Mouse (Mus musculus) midbrain, embryonic 16.5 days (tissue): Measurements from ENCODE around the gene Creld2. TPM values are rescaled to one million over a fixed set of nuclear protein-coding genes. Genes with fewer than 3 reads are reported as not detected.

Experiments
- ATAC-seq: fragments of 200-750 bp; cut with Nextera tagmentation; 2 replicates; pipeline ENCODE4 v1.8.0; 2017; ENCODE audit warnings: moderate TSS enrichment
- H3K27ac ChIP-seq: fragments of 300-500 bp; sonication (generic); 2 replicates; pipeline ENCODE4 v1.5.1; 2014; ENCODE audit warnings: mild to moderate bottlenecking, low read length, mixed read lengths
- H3K27me3 ChIP-seq: fragments of 300-500 bp; sonication (generic); 2 replicates; pipeline ENCODE4 v1.6.1; 2014; ENCODE audit warnings: low read depth, low read length, mixed read lengths; ENCODE audit not compliant: control insufficient read depth, insufficient read depth
- H3K36me3 ChIP-seq: fragments of 300-500 bp; sonication (generic); 2 replicates; pipeline ENCODE4 v1.6.1; 2014; ENCODE audit warnings: mild to moderate bottlenecking, low read length, moderate library complexity, mixed read lengths; ENCODE audit not compliant: control insufficient read depth, insufficient read depth
- H3K4me1 ChIP-seq: fragments of 300-500 bp; sonication (generic); 2 replicates; pipeline ENCODE4 v1.6.1; 2014; ENCODE audit warnings: mild to moderate bottlenecking, low read length, mixed read lengths; ENCODE audit not compliant: control insufficient read depth, insufficient read depth
- H3K4me2 ChIP-seq: fragments of 300-500 bp; sonication (generic); 2 replicates; pipeline ENCODE4 v1.6.1; 2014; ENCODE audit warnings: mild to moderate bottlenecking, low read length, mixed read lengths
- H3K4me3 ChIP-seq: fragments of 300-500 bp; sonication (generic); 2 replicates; pipeline ENCODE4 v1.5.1; 2014; ENCODE audit warnings: low read depth, mild to moderate bottlenecking, low read length, moderate library complexity, mixed read lengths
- H3K9ac ChIP-seq: fragments of 300-500 bp; sonication (generic); 2 replicates; pipeline ENCODE4 v1.6.1; 2014; ENCODE audit warnings: low read depth, low read length, mixed read lengths
- H3K9me3 ChIP-seq: fragments of 300-500 bp; sonication (generic); replicated peaks from 2 replicates; pipeline ENCODE4 v1.6.1; 2014; ENCODE audit warnings: mild to moderate bottlenecking, low read length, mixed read lengths; ENCODE audit not compliant: control insufficient read depth, poor library complexity, severe bottlenecking
- WGBS: fragments of 180-500 bp; shearing (Covaris S2); extraction: QIAGEN DNeasy Blood & Tissue Kit; methylation state at CpG from one replicate; pipeline ENCODE4 v1.1.7; 2014; 5-methylcytosine and 5-hydroxymethylcytosine counted together
- polyA plus RNA-seq: library from polyadenylated mRNA; unstranded; fragments of >200 nt; fragmentation: Nextera tagmentation; extraction: Ambion mirVana; gene quantifications from 2 replicates; pipeline ENCODE4 v1.2.1, GENCODE M21; 2015

Creld2 gene
- polyA plus RNA-seq, 1 experiment from 2014 or later, result 60.6 TPM

DNA sequence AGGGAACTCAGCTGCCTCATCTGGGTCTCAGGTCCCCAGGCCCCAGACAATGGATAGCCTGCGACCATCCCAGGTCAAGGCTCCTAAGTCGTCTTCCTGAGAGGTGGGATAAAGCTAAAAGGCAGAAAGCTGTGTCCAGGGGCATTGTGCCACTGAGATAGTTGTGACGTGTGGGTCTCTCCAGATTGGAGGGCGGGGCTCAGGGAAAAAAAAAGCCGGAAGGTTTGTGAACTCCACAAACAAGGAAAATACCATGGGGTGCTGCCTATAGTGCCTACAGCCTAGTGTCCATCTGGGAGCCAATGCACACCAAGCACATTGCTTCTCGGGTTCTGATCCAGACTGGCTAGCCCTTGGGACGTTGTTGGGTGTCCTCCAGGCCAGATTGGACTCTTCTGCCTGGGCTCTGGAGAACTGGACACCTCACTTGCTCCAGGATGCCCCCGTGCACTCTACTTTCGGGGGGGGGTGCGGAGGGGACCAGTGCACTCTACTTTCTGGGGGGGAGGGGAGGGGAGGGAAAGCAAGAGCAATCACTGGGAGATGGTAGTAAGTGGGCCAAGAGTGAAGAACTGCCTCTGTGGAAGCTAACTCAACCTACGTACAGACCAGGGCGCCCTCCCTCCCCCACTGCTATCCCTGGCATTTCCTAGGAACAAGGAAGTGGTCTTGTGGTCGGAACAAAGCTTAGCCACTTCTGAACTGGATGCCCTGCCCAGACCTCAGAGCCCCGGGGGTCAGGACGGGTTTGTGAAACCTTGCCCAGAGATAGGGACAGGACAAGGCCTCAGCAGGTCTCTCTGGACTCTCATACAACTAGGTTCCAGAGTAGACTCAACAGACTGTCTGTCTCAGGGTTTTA, 35.8 kb downstream of the Creld2 start:
- no peaks in the 10 kb centered on the region for H3K4me1 ChIP-seq
- H3K27ac ChIP-seq, result no peak overlapping the region
- ATAC-seq, result no peak
- H3K9ac ChIP-seq, result no peak overlapping the region
- H3K4me2 ChIP-seq, result no peak overlapping the region
- no peaks in the 10 kb centered on the region for H3K36me3 ChIP-seq
- no peak overlapping the region for H3K4me3 ChIP-seq
- no peaks in the 10 kb centered on the region for H3K27me3 ChIP-seq
- H3K9me3 ChIP-seq, result no peaks in the 10 kb centered on the region
- 77% methylated on average over 15 of the region's 15 CpGs for WGBS

DNA sequence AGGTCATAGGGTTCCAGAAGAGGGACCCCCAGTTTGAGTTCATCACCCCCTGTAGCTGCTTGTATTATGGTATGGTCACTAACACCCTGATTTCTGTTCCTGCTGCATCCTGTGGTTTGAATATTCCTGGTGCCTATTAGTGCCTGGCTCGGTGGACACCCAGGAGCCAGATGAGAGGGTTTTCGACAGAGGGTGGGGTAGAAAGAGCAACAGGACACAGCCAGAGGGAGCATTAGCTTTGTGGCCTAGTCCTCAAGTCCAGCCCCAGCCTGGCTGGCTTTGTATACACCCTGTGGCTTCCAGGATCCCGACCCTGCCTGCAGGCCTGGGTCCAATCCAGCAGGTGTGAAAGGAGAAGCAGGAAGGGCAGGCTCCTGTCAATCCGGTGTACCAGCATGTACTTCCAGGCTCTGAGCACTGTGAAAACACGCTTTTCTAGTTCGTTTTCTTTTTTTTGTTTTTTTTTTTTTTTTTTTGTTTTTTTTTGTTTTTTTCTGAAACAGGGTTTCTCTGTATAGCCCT, 36.5 kb downstream of the Creld2 start:
- Histone ChIP-seq H3K9ac (no peak overlapping the region), H3K36me3 (no peaks in the 10 kb centered on the region), H3K4me3 (no peak overlapping the region), H3K27me3 (no peaks in the 10 kb centered on the region), H3K9me3 (no peaks in the 10 kb centered on the region), H3K4me2 (no peak overlapping the region), H3K4me1 (no peaks in the 10 kb centered on the region), H3K27ac (no peak overlapping the region)
- no peak for ATAC-seq
- 79% methylated on average over 6 of the region's 6 CpGs for WGBS

DNA sequence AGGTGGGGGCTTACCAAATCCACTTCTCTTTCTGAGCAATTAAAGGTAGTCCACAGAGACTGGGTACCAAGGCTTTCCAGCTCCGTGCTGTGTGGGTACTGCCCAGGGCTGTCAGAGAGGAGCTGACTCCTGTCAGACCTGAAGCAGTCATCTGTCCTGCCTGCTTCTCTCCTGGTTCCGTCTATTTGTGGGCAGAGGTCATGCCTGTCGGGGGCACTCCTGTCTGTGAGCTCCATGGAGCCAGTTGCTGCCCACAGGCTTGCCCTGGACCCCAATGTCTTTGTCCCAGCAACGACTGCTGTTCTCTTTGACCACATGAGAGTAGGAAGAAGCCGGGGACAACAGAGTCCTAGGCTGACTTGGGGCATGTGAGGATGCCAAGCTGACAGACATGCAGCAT, 37.2 kb downstream of the Creld2 start:
- WGBS, result 79% methylated on average over 5 of the region's 5 CpGs
- Histone ChIP-seq H3K9me3 (no peaks in the 10 kb centered on the region), H3K27me3 (no peaks in the 10 kb centered on the region), H3K4me3 (no peak overlapping the region), H3K9ac (no peak overlapping the region), H3K27ac (no peak overlapping the region), H3K4me2 (no peak overlapping the region), H3K36me3 (no peaks in the 10 kb centered on the region), H3K4me1 (peaks cover 2% of the 10 kb centered on the region; the same call in 1 of the 2 replicates)
- ATAC-seq, result no peak

DNA sequence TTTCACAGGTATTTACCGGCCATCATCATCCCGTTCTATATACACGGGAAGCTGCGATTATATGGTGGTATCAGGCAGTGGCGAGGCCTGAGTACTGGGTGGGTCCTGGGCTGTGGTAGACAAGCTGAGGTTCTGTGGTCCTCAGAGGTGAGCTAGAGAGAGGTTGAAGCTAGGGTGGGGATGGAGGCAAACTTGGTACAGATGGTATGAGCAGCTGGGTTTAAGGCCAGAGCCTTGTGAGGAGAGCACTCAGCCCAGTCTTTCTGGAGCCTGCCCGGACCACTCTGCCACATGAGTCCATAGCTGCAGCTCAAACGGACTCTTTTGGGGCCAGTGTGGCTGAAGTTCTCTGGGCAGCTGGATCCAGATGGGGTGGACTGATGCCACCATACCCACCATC, 37.9 kb downstream of the Creld2 start:
- 96% methylated on average over 7 of the region's 7 CpGs for WGBS
- no peak overlapping the region for H3K4me2 ChIP-seq
- ATAC-seq, result no peak
- H3K4me3 ChIP-seq, result no peak overlapping the region
- no peaks in the 10 kb centered on the region for H3K36me3 ChIP-seq
- no peaks in the 10 kb centered on the region for H3K9me3 ChIP-seq
- no peak overlapping the region for H3K27ac ChIP-seq
- no peaks in the 10 kb centered on the region for H3K27me3 ChIP-seq
- H3K4me1 ChIP-seq, result peaks cover 2% of the 10 kb centered on the region; the same call in 1 of the 2 replicates
- H3K9ac ChIP-seq, result no peak overlapping the region

DNA sequence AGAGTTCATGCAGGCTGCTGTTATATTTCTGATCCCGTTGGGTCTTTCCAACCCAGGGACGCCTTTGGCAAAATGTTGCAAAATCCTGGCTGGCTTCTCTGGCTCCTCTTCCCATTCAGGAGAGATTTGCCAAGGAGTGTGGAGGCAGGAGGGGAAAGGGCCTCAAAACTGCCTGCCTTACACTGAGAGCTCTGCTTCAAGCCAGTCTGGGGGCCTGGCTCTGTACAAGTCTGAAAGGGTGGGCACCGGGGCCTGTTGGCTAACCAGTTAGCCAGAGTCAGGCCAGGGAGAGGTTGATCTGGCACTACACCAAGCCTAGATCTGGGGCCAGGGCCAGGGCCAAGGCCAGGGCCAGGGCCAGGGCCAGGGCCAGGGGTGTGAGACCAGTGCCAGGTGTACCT, 38.7 kb downstream of the Creld2 start:
- no peak overlapping the region for H3K4me3 ChIP-seq
- no peak overlapping the region for H3K9ac ChIP-seq
- H3K4me2 ChIP-seq, result no peak overlapping the region
- ATAC-seq, result no peak
- H3K9me3 ChIP-seq, result no peaks in the 10 kb centered on the region
- H3K27ac ChIP-seq, result no peak overlapping the region
- H3K36me3 ChIP-seq, result no peaks in the 10 kb centered on the region
- H3K27me3 ChIP-seq, result no peaks in the 10 kb centered on the region
- WGBS, result 83% methylated on average over 3 of the region's 3 CpGs
- H3K4me1 ChIP-seq, result peaks cover 2% of the 10 kb centered on the region; the same call in 1 of the 2 replicates

DNA sequence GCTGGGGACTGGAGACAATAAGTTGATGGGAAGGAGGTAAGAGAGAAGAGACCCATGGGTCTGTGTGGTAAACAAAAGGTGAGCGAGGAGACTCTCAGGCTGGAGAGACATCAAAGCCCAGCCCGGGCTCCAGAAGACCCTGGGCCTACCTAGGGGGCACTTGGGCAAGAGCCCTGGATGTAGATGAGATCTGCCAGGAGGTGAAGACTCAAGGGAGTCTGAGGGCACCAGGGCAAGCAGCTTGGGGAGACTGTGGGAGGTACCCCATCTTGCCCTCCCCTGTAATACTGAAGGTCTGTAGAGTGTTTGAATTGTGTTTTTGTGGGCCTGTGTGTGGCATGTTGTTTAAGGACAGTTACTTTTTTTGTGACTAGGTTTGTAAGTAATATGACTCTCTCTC, 39.3 kb downstream of the Creld2 start:
- ATAC-seq, result no peak
- Histone ChIP-seq H3K36me3 (no peaks in the 10 kb centered on the region), H3K4me1 (peaks cover 2% of the 10 kb centered on the region; the same call in 1 of the 2 replicates), H3K4me3 (no peak overlapping the region), H3K4me2 (no peak overlapping the region), H3K9me3 (no peaks in the 10 kb centered on the region), H3K27ac (no peak overlapping the region), H3K27me3 (no peaks in the 10 kb centered on the region), H3K9ac (no peak overlapping the region)
- 84% methylated on average over 2 of the region's 2 CpGs for WGBS

DNA sequence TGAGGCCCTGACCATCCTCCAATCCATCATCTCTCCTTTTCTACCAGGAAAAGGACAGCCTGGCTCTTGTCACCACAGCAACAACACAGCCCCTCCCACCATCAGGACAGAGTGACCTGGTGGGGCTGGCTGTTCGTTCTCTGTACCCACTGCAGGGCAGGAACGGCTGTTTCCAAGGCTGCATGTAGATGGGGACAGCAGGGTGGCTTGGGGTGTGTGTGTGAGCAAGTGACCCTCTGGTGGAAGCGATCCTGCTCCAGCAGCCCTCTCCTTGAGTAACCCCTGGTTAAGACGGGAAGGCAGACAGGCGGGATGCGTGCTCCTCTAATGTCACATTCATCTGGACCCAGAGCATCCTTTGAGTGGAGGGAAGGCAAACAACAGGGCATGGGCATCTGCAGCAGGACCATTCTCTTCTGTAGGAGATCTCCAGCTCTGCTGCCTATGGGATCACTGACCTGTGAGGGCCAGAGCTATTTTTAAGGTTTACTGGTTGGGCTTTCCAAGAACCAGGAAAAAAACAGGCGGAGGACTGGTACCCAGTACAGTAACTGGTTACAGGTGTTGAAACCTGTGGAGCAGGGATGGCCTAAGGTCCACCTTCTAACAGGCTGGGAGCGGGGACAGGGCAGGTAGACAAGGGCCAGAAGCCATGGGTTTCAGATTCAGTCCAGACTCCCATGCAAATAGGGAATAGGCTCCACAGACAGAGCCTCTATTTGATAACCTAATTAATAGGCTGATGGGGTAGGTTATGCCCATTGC, 39.9 kb downstream of the Creld2 start:
- H3K4me1 ChIP-seq, result peaks cover 8% of the 10 kb centered on the region
- H3K4me3 ChIP-seq, result no peak overlapping the region
- H3K9ac ChIP-seq, result no peak overlapping the region
- no peak for ATAC-seq
- H3K36me3 ChIP-seq, result 0 out of 2 replicates have a peak, but pooled peaks cover 1% of the 10 kb centered on the region
- WGBS, result 65% methylated on average over 8 of the region's 8 CpGs
- no peaks in the 10 kb centered on the region for H3K27me3 ChIP-seq
- no peak overlapping the region for H3K27ac ChIP-seq
- no peak overlapping the region for H3K4me2 ChIP-seq
- no peaks in the 10 kb centered on the region for H3K9me3 ChIP-seq

DNA sequence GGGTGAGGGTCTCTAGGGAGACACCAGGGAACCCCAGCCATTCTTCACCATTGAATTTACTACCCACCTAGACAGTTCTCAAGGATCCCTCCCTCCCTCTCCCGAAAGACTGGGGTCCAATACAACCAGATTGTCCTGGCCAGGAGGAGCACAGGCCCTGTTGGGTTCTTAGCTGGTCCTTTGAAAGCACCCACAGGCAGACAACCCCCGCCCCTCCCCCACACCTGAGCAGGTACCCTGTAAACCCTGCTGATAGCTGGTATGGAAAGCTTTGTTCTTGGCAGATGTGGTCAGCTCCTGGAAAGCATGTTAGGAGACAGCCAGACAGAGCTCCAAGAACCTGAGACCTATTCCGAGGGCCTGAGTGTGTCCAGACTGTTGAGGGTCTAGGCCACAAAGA, 41.3 kb downstream of the Creld2 start:
- H3K4me2 ChIP-seq, result no peak overlapping the region
- H3K9me3 ChIP-seq, result no peaks in the 10 kb centered on the region
- no peaks in the 10 kb centered on the region for H3K27me3 ChIP-seq
- no peak overlapping the region for H3K4me3 ChIP-seq
- H3K27ac ChIP-seq, result no peak overlapping the region
- no peak overlapping the region for H3K9ac ChIP-seq
- WGBS, result 90% methylated on average over 3 of the region's 3 CpGs
- H3K4me1 ChIP-seq, result peaks cover 21% of the 10 kb centered on the region
- peaks cover 14% of the 10 kb centered on the region for H3K36me3 ChIP-seq
- no peak for ATAC-seq
